Mouse (Mus musculus) frontal cortex, adult (tissue): ENCODE data around the gene Kif1b.
A peak's percentile ranks its signal among the peaks of the same experiment; 100 is the strongest.

Experiments
- ATAC-seq: cut with Nextera tagmentation; 2 replicates; pipeline ENCODE4 v1.9.2; 2017; ENCODE audit warnings: mild to moderate bottlenecking, moderate library complexity, mixed read lengths; ENCODE audit not compliant: low TSS enrichment

Gene Kif1b

GRCm38 (mm10) chr4:149314275-149314837 lies 6.9 kb upstream of the Kif1b start:
- ATAC-seq: no peak

GRCm38 (mm10) chr4:149313558-149314253 lies 6.2 kb upstream of the Kif1b start:
- ATAC-seq: no peak

GRCm38 (mm10) chr4:149311996-149312395 lies 4.5 kb upstream of the Kif1b start:
- ATAC-seq: no peak

GRCm38 (mm10) chr4:149308491-149308820 lies 963 bp upstream of the Kif1b start:
- no peak for ATAC-seq

- ATAC-seq: peak; percentile 19
Observed at GRCm38 (mm10) chr4:149306712-149307595, 539 bp downstream of the Kif1b start.

- no peak for ATAC-seq
Observed at GRCm38 (mm10) chr4:149305761-149306711, 1.5 kb downstream of the Kif1b start.

- ATAC-seq: no peak
Observed at GRCm38 (mm10) chr4:149304466-149304865, 3.0 kb downstream of the Kif1b start.

GRCm38 (mm10) chr4:149303502-149303901 lies 4.0 kb downstream of the Kif1b start:
- ATAC-seq: no peak

- ATAC-seq: no peak
Observed at GRCm38 (mm10) chr4:149302751-149303150, 4.7 kb downstream of the Kif1b start.

- no peak for ATAC-seq
Observed at GRCm38 (mm10) chr4:149302136-149302535, 5.4 kb downstream of the Kif1b start.

GRCm38 (mm10) chr4:149296501-149296900 lies 11.0 kb downstream of the Kif1b start:
- ATAC-seq: no peak

GRCm38 (mm10) chr4:149292984-149293383 lies 14.5 kb downstream of the Kif1b start:
- no peak for ATAC-seq

- ATAC-seq: no peak
Observed at GRCm38 (mm10) chr4:149291061-149291460, 16.4 kb downstream of the Kif1b start.

GRCm38 (mm10) chr4:149290157-149290750 lies 17.2 kb downstream of the Kif1b start:
- no peak for ATAC-seq

GRCm38 (mm10) chr4:149286287-149287137 lies 21.0 kb downstream of the Kif1b start:
- ATAC-seq: no peak

GRCm38 (mm10) chr4:149285691-149286090 lies 21.8 kb downstream of the Kif1b start:
- no peak for ATAC-seq

- ATAC-seq: no peak
Observed at GRCm38 (mm10) chr4:149283018-149283417, 24.5 kb downstream of the Kif1b start.

GRCm38 (mm10) chr4:149282025-149282738 lies 25.3 kb downstream of the Kif1b start:
- no peak for ATAC-seq

- peak; percentile 92 for ATAC-seq
Observed at GRCm38 (mm10) chr4:149277571-149277970, 29.9 kb downstream of the Kif1b start.

GRCm38 (mm10) chr4:149273128-149273527 lies 34.4 kb downstream of the Kif1b start:
- no peak for ATAC-seq
